Mouse (Mus musculus) heart, embryonic 14.5 days (tissue): ENCODE measurements around the gene Setd1b. TPM values are rescaled to one million over a fixed set of nuclear protein-coding genes. Genes with fewer than 3 reads are reported as not detected.

Source experiments
- ATAC-seq: fragments of 200-750 bp; cut with Nextera tagmentation; 2 replicates; pipeline ENCODE4 v1.8.0; 2017; ENCODE audit warnings: low read depth, moderate TSS enrichment; ENCODE audit not compliant: insufficient number of reproducible peaks, insufficient read depth, low FRiP score
- H3K27ac ChIP-seq, 2 experiments: fragments of 200-500 bp in 1 of 2; fragments of 300-500 bp in 1 of 2; sonication (generic) in 1 of 2; replicated peaks in 1 of 2; 2 replicates each; pipeline ENCODE4 v1.5.1; 2012 to 2014; ENCODE audit warnings: low read depth in 2 of 2, low read length in 2 of 2, control low read depth in 1 of 2, mild to moderate bottlenecking in 1 of 2, mixed read lengths in 1 of 2; ENCODE audit not compliant: control insufficient read depth in 1 of 2, insufficient read depth in 1 of 2
- H3K27me3 ChIP-seq: fragments of 300-500 bp; sonication (generic); 2 replicates; pipeline ENCODE4 v1.6.1; 2014; ENCODE audit warnings: mild to moderate bottlenecking, low read length, control low read depth; ENCODE audit not compliant: control insufficient read depth, insufficient read depth
- H3K36me3 ChIP-seq: fragments of 300-500 bp; sonication (generic); 2 replicates; pipeline ENCODE4 v1.6.1; 2014; ENCODE audit warnings: mild to moderate bottlenecking, control low read depth, low read length, mixed read lengths; ENCODE audit not compliant: control insufficient read depth, insufficient read depth
- H3K4me1 ChIP-seq, 2 experiments: fragments of 200-500 bp in 1 of 2; fragments of 300-500 bp in 1 of 2; sonication (generic) in 1 of 2; 2 replicates each; pipeline ENCODE4 v1.6.1; 2012 to 2014; ENCODE audit warnings: low read length in 2 of 2, control low read depth in 1 of 2, mixed read lengths in 1 of 2; ENCODE audit not compliant: control insufficient read depth in 2 of 2, insufficient read depth in 2 of 2
- H3K4me2 ChIP-seq: fragments of 300-500 bp; sonication (generic); 2 replicates; pipeline ENCODE4 v1.6.1; 2014; ENCODE audit warnings: mild to moderate bottlenecking, low read length
- H3K4me3 ChIP-seq, 2 experiments: fragments of 200-500 bp in 1 of 2; fragments of 300-500 bp in 1 of 2; sonication (generic) in 1 of 2; 2 replicates each; pipeline ENCODE4 v1.5.1; 2012 to 2014; ENCODE audit warnings: low read length in 2 of 2, mild to moderate bottlenecking in 2 of 2, control low read depth in 1 of 2, low read depth in 1 of 2, moderate library complexity in 1 of 2; ENCODE audit not compliant: control insufficient read depth in 1 of 2, insufficient read depth in 1 of 2
- H3K9ac ChIP-seq: fragments of 300-500 bp; sonication (generic); 2 replicates; pipeline ENCODE4 v1.6.1; 2014; ENCODE audit warnings: mild to moderate bottlenecking, low read length
- H3K9me3 ChIP-seq: fragments of 300-500 bp; sonication (generic); 2 replicates; pipeline ENCODE4 v1.6.1; 2016; ENCODE audit warnings: low read length, control low read depth; ENCODE audit not compliant: control insufficient read depth
- WGBS: fragments of 180-500 bp; shearing (Covaris S2); extraction: QIAGEN DNeasy Blood & Tissue Kit; methylation state at CpG from one replicate; pipeline ENCODE4 v1.1.7; 2014; 5-methylcytosine and 5-hydroxymethylcytosine counted together
- polyA plus RNA-seq: library from polyadenylated mRNA; unstranded; fragments of >200 nt; fragmentation: Nextera tagmentation; extraction: Ambion mirVana; gene quantifications from 2 replicates; pipeline ENCODE4 v1.2.1, GENCODE M21; 2014

The Setd1b gene
- polyA plus RNA-seq = 7.9 and 9.3 TPM in 2 replicates

DNA sequence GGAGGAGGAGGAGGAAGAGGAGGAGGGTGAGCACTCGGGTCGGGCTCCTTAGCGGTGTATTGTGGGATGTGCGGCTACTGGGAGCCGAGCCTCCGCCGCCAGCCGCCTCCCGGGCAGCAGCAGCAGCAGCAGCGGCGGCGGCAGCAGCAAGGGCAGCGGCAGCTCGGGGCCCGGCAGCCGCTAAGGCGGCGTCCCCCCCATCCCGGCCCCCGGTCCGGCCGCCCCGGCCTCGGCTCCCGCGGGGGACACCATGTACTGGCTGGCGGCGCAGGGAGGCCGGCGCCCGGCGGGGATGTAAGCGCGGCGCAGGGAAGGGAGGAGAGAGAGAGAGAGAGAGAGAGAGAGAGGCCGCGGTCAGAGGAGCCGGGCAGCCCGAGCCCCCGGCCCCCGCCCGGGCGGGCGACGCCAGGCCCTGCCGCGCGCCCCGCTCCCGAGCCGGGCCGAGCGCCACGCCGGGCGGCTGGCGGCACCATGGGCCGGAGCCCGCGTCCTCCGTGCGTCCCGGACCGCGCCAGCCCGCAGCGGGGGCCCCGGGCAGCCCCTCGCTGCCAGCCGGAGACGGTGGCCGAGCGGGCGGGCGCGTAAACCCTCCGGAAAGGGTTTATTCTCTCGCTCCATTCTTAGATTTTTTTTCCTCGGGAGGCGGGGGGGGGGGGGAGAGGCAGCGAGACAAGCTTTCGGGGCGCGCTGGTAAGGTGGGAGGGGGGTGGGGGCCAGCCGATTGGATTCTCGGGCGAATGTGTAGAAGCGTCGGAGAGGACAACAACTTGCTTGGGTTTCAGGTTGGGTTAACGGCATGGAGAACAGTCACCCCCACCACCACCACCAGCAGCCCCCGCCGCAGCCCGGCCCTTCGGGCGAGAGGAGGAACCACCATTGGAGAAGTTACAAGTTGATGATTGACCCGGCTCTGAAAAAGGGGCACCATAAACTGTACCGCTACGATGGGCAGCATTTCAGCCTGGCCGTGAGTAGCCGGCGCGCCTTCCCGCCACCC, at the start of gene Setd1b:
Gene Setd1b, plus strand, starts transcription at position 33 of the 997 bp plus-strand sequence.
- H3K4me1 ChIP-seq = peaks cover 25 to 44% of the 10 kb centered on the region in 2 experiments
- H3K9me3 ChIP-seq = no peaks in the 10 kb centered on the region
- under 1% methylated on average over 60 of the region's 103 CpGs for WGBS
- peak within 1 kb of the TSS; percentile 93 for H3K4me3 ChIP-seq
- H3K4me2 ChIP-seq = peak within 1 kb of the TSS; percentile 95
- no peak for ATAC-seq
- H3K36me3 ChIP-seq = peaks cover 31% of the 10 kb centered on the region
- H3K27ac ChIP-seq = peak within 1 kb of the TSS; percentile 99 to 100
- H3K9ac ChIP-seq = peak within 1 kb of the TSS; percentile 100
- H3K27me3 ChIP-seq = no peaks in the 10 kb centered on the region

DNA sequence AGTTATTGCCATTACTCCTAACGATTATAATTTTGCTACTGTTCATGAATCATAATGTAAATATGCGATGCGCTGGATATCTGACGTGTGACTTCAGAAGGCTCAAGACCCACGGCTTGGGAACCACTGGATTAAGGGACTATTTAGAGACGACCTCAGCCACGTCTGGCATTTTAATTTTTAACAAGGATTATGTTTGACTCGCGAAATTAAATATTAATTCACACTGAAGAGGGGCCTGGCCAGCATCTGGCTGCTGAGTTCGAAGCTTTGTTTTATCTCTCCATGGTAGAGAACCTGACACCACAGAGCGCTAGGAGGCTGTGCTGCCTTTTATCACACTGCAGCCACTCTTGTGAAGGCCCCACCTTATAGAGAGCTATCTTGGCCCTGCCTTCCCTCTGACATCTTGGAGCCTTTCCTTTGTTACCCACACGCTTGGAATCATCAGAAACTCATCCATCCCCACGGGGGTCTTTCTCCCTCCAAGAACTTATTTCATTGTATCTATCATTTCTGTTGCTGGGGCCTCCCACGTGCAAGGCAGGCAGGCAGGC, 48.8 kb upstream of the Setd1b start:
- Histone ChIP-seq H3K36me3 (no peaks in the 10 kb centered on the region), H3K27ac (no peak overlapping the region), H3K9me3 (0 out of 2 replicates have a peak, but pooled peaks cover 6% of the 10 kb centered on the region), H3K27me3 (no peaks in the 10 kb centered on the region), H3K4me2 (no peak overlapping the region), H3K4me1 (no peaks in the 10 kb centered on the region; a peak in 1 of 4 replicates), H3K9ac (no peak overlapping the region), H3K4me3 (no peak overlapping the region)
- 69% methylated on average over 14 of the region's 14 CpGs for WGBS
- ATAC-seq = no peak

DNA sequence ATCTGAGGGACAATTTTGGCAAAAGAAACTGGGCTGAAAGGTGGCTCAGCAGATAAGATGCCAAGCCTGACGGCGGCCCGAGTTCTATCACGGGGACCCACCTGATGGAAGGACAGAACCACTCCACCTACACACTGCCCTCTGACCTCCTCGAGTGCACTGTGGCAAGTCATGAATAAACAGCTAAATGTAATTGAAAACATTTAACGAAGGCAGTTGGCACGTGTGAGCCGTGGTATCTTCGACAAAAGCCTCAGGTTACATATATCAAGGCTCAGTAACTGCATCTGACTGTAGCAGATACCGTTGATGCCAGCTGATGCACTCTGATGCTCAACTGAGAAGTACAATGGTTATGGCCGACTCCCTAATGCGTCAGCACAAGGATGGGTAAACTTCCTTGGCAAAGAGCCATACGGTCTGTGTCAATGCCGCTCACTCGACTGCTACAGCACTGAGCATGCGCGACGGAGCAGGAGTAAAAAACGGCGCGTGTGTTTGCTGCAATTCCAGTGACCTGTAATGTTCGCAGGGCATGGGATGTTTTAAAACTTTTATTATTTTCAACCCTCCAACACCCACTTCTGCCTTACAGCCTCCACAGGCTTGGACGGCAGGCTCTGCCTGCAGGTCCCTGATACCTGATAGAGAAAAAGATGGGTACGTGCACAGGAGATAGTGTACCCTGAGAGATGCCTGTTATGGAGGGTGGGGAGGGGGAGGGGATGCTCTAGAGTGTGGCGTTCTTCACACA, 47.6 kb upstream of the Setd1b start:
- Histone ChIP-seq H3K27me3 (no peaks in the 10 kb centered on the region), H3K27ac (no peak overlapping the region), H3K4me3 (no peak overlapping the region), H3K9ac (no peak overlapping the region), H3K4me2 (no peak overlapping the region), H3K9me3 (0 out of 2 replicates have a peak, but pooled peaks cover under 1% of the 10 kb centered on the region), H3K36me3 (peaks cover 3% of the 10 kb centered on the region; the same call in 1 of the 2 replicates), H3K4me1 (no peaks in the 10 kb centered on the region; a peak in 1 of 4 replicates)
- WGBS = 80% methylated on average over 25 of the region's 25 CpGs
- ATAC-seq = no peak

DNA sequence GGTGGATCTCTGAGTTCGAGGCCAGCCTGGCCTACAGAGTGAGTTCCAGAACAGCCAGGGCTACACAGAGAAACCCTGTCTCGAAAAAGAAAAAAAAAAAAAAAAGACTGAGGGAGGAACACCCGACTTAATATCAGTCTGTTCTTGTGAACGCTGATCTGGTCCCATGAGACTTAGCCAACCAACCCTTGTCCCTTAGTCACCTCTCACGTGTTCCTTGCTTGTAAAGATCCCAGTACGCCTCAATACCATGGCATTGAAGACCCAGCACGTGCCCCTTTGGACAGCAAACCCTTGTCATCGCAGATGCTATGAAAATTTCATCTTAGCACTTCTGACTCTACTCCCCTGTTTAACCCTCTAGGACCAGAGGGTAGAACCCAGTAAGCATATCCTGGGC, 45.7 kb upstream of the Setd1b start:
- no peaks in the 10 kb centered on the region for H3K9me3 ChIP-seq
- 94% methylated on average over 8 of the region's 8 CpGs for WGBS
- H3K27ac ChIP-seq = no peak overlapping the region
- no peak overlapping the region for H3K4me3 ChIP-seq
- no peak for ATAC-seq
- no peak overlapping the region for H3K4me2 ChIP-seq
- H3K36me3 ChIP-seq = peaks cover 12% of the 10 kb centered on the region; the same call in 1 of the 2 replicates
- H3K4me1 ChIP-seq = no peaks in the 10 kb centered on the region; a peak in 1 of 4 replicates
- H3K9ac ChIP-seq = no peak overlapping the region
- no peaks in the 10 kb centered on the region for H3K27me3 ChIP-seq

DNA sequence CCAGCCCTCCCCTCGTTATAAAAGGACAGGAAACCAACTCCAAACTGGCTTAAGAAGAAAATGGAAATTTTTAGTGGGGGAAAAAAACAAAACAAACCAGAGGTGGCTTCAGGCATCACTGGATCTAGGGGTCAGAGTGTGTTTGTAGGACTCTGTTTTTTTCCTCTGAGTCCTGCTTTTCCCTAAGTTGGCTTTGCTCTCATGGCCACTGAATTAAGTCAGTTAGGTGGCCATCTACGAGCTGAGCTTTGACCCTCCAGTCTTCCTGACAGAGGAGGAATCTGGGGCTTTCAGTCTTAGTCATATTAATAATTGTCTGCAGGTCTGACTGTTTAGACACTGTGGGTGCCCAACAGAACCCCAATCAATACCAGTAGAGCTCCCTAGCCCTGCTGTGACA, 43.5 kb upstream of the Setd1b start:
- no peak overlapping the region for H3K27ac ChIP-seq
- H3K9ac ChIP-seq = no peak overlapping the region
- H3K4me1 ChIP-seq = peaks cover 8 to 12% of the 10 kb centered on the region in 2 experiments
- no peaks in the 10 kb centered on the region for H3K9me3 ChIP-seq
- ATAC-seq = no peak
- H3K27me3 ChIP-seq = no peaks in the 10 kb centered on the region
- no peak overlapping the region for H3K4me2 ChIP-seq
- no peak overlapping the region for H3K4me3 ChIP-seq
- H3K36me3 ChIP-seq = peaks cover 12% of the 10 kb centered on the region; the same call in 1 of the 2 replicates
- whole genome bisulfite sequencing = 81% methylated on average over 2 of the region's 2 CpGs

DNA sequence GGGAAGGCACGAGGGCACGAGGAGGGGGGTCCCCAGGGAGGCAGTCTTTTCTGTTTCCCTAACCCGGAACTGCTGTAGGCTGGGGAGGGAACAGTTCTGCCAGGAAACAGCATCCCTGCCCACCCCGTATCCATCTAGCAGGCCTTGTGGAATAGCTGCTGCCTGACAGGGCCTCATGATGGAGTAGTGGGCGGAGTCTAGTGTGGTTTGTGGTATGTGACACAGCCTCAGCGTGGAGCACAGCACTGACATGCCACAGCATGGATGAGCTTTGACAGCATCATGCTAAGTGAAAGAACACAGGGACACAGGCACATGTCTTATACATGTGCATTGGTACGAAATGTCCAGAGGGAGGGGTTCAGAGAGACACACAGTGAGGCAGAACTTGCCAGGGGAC, 39.6 kb upstream of the Setd1b start:
- WGBS = 62% methylated on average over 7 of the region's 7 CpGs

DNA sequence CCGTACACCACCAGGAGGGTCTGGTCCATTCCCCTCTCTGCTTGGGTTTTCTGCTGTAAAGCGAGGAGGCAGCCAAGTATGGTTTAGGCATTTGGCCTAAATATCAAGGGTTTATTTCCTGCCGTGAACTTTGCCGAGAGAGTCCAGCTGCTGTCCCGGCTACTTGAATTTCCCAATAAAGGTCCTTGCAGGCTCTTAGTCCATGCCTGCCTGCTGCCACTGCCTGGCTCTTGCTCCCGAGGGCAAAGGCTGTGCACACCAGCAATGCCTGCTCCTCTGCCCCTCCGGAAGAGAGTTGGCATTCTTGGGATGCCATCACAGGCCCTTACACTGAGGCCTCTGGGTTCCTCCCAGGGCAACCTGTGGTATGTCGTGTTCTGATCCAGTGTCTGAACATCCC, 38.4 kb upstream of the Setd1b start:
- Histone ChIP-seq H3K36me3 (peaks cover 12% of the 10 kb centered on the region; the same call in 1 of the 2 replicates), H3K9me3 (no peaks in the 10 kb centered on the region), H3K4me1 (peaks cover 16 to 27% of the 10 kb centered on the region in 2 experiments), H3K4me3 (no peak overlapping the region), H3K9ac (no peak overlapping the region), H3K27ac (0 out of 4 replicates have a peak overlapping the region, but pooled peaks have one; percentile 2 to 15), H3K27me3 (no peaks in the 10 kb centered on the region), H3K4me2 (no peak overlapping the region)
- WGBS = 47% methylated on average over 8 of the region's 8 CpGs
- ATAC-seq = no peak

More for the DNA sequence above, 39.6 kb upstream of the Setd1b start:
- H3K4me3 ChIP-seq = no peak overlapping the region
- no peaks in the 10 kb centered on the region for H3K9me3 ChIP-seq
- peaks cover 16 to 27% of the 10 kb centered on the region in 2 experiments for H3K4me1 ChIP-seq
- H3K9ac ChIP-seq = no peak overlapping the region
- H3K4me2 ChIP-seq = no peak overlapping the region
- H3K27ac ChIP-seq = no peak overlapping the region
- H3K36me3 ChIP-seq = peaks cover 12% of the 10 kb centered on the region; the same call in 1 of the 2 replicates
- ATAC-seq = no peak
- H3K27me3 ChIP-seq = no peaks in the 10 kb centered on the region
